Mouse (Mus musculus) liver, embryonic 14.5 days (tissue): ENCODE results near the gene Pde4a.

Source experiments
- CTCF ChIP-seq: IDR thresholded peaks from 2 replicates; pipeline ENCODE4 v1.5.1; 2016; ENCODE audit warnings: antibody characterized with exemption, low read depth, control low read depth
- EP300 ChIP-seq: IDR thresholded peaks from 2 replicates; pipeline ENCODE4 v1.6.1; 2016; ENCODE audit warnings: antibody characterized with exemption, low read depth

DNA sequence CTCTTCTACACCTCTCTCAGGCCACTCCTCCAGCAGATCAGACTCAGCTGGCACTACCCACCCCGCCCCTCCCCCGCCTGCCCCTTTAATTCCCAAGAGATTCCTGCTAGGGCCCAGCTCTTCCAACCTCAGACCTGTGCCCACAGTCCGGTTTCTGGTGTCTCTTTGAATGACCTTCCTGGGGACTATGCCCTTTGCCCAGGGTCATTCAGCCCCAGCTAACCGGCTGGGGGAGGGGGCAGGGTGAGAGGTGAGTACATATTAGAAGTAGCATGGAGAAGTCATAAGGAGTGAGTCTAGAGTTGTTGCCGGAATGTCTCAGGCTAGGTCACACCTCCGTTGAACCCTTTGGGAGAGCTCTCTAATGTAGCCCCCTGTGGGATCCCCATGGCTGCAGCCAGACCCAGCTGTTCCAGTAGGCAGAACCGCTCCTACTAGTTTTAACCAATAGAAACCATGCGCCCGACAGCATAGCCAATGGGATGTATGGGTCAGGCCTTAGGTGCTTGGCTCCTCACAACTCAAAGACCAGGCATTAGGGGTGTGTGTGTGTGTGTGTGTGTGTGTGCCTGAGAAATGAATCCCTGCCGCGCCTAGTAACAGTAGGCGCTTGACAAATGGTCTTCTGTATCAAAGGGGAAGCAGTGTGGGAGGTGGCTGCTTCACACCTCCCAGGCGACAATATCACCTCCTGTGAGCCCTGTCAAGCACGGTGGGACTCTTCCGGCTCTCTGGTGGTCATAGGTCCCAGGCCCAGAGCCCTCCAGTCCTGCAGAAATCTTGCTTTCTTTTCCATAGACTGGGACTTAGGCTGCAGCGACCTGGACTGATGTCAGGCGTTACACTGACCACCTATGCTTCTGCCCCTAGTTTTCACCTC lies 84.4 kb downstream of the Pde4a start:
- TF ChIP-seq CTCF (no peak), EP300 (no peak)
